Mouse (Mus musculus) spleen, adult 10 weeks (tissue): ENCODE data around the gene Cenpt. TPM values are rescaled to one million over a fixed set of nuclear protein-coding genes. Genes with fewer than 3 reads are reported as not detected.

Source experiments
- polyA plus RNA-seq: library from polyadenylated mRNA; stranded (reverse); fragments of 350-450 nt; fragmentation: Illumina TruSeq; extraction: RNeasy Lipid Tissue Mini Kit (QIAGEN cat#74804); gene quantifications from one replicate; pipeline ENCODE4 v1.2.3, GENCODE M21; 2015; ENCODE audit warnings: low replicate concordance; ENCODE audit not compliant: insufficient read depth

The Cenpt gene
- polyA plus RNA-seq = 12.7 TPM

DNA sequence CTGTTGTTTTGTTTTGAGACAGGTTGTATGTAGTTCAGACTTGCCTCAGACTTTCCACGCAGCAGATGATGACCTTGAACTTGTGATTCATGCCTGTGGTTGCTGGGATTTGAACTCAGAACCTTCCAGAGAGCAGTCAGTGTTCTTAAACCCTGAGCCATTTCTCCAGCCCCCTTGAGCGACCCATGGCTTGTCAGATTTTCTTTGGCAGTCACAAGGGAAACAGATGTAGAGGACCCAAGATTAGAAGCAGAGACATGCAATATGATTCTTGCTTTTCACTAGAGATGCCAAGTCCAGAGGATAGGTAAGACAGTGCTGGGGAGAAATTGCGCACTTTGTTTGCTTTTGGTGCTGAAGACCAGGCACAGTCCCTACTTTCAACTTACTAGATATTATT is at the start of gene Cenpt:
TSS of gene Cenpt (minus strand) at position 101 of the 400 bp plus-strand sequence.

DNA sequence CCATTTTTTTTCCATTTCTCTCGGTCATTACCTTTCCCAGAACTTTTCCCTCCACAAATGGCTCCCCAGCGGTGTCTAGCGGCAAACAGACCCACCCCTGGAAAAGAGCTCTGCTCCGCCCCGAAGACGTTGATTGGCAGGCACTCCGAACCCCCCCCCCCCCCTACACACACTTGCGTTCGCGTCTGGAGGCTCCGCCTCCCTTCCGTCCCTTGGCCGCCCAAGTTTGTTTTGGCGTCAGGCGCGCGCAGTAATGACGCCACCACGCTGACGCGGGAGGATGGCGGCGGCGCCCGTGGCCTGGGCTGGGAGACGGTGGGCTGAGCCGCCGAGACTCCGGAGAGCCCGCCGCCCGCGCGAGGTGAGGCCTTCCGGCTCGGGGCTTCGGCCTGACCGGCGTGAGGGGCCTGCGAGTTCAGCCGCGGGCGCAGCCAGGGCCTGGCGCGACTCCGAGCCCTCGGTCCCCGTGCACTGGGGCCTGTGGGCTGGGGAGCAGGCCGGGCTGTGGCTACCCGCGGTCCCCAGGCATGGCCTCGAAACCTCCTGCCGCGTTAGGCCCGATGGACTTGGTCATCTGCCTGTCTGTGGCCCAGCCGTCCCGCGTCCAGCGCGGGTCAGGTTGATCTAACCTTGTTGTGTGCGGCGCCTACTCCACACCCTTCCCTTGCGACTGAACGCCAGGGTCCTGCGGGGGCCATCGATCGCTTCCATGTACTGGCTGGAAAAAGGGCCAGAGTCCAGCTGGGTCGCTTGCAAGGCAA is 47.3 kb upstream of the Cenpt start, which contains the start of gene Pskh1:
TSS of gene Pskh1 (plus strand) at position 262 of the 761 bp plus-strand sequence.

DNA sequence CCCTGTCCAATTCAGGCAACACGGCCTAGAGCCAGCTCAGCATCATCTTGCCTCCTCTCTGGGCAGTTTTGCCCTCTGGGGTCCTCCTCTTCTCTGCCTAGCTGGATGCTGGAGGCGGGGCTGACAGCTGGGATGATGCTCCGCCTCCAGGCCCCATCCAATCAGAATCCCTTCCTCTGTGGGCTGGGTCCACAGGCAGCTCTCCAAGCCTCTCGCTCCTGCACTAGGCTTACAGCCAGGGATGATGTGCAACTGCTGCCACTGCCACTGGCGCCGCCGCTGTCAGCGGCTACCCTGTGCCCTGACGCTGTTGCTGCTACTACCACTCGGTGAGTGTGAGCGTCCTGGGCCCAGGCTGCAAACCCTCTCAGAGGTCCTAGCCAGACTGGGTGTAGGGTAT is 40.3 kb upstream of the Cenpt start, which contains the start of gene Nrn1l:
TSS of gene Nrn1l (plus strand) at position 229 of the 400 bp plus-strand sequence.

DNA sequence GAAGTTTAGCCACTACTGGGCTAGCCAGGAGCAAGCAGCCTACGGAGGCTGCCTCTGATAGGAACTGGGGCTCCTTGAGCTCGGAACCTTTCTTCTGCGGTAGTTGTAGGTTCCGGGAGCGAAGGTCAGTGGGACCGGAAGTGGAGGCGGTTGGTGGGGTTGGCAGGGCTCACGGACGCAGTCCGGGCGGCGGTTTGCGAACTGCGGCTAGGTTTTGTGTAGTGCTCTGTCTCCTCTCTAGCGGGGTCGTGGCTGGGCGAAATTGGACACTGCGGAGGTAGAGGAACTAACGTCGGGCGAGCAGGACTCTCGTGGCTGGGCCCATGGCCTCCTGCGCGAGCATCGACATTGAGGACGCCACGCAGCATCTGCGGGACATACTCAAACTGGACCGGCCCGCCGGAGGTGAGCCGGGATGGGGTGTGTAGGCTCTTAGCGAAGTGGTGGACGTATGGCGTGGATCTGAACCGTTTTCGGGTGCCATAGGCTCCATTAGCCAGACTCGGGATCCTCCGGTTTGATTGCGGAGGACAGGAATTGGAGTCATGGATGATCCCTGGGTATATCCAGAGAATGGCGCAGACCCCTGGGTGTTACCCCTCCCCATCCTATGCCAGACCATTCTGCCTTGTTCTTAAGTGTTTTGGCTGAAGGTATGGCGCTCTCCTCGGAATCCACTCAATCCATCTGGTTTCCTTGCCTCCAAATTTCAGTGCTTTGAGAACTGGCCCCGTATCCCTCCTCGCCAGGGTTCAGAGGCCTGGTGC is 27.9 kb upstream of the Cenpt start, which contains the start of gene Edc4:
TSS of gene Edc4 (plus strand) at position 128 of the 767 bp plus-strand sequence.

DNA sequence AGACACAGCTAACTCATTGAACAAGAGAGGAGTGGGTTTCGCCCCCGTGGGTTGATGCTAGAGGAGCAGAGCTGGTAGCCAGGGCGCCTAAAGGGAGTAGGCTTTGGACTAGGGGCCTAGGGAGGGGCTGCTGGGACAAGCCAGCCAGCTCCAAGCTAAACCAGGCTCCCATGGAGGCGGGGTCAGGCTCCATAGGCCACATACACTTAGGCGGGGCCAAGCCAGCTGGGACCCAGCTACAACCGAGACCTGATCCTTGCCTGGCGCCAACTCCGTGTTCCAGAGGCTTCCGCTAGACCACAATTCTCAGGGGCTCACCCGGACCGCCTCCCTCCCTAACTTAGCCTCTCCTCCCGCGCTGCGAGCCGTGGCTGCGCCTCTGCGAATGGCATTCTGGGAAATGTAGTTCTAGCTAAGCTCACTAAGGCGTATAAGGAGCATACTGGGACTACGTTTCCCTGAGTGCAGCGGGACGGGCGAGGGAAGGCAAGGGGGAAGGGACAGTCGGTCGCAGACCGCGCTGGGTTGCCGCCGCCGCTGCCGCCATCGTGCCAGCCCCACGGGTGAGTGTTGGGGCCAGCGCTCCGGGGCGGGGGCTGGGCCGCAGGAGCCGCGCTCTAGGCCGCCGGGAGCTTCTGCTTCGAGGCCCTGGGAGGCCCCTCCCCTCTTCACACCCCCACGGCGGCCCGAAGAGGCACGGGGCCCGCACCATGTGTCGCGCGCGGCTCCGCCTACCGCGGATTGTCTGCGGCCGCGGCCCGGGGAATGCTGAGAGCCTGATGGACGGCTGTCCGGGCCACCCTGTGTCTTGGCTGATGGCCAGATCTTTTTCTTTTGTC is 7.3 kb upstream of the Cenpt start, which contains the start of gene Nutf2:
TSS of gene Nutf2 (plus strand) at position 438 of the 839 bp plus-strand sequence.

DNA sequence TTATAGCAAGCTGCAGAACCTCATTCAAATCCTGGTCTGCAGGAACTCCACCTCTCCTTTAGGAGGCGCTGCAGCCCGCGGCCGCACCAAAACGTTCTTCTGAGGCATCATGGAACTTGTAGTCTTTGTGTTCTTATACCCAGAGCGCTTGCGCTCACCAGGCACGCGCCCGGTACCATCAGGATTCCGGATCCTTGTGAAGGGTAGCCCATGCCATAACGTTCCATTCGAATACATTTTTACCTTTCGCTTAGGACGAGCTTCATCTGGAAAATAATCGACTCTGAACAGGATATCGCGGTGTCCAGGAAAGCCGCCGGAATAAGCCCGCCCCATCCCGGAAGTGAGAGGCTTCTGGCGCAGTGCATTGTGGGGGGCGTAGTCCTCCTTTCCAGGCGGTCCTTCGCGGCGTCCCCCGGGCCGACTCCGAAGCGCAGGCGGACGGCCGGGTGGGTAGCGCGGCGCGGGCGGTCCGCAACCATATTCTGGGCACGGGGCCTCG is 1.7 kb upstream of the Cenpt start, which contains the start of gene Thap11:
TSS of gene Thap11 (plus strand) at position 418 of the 502 bp plus-strand sequence.

DNA sequence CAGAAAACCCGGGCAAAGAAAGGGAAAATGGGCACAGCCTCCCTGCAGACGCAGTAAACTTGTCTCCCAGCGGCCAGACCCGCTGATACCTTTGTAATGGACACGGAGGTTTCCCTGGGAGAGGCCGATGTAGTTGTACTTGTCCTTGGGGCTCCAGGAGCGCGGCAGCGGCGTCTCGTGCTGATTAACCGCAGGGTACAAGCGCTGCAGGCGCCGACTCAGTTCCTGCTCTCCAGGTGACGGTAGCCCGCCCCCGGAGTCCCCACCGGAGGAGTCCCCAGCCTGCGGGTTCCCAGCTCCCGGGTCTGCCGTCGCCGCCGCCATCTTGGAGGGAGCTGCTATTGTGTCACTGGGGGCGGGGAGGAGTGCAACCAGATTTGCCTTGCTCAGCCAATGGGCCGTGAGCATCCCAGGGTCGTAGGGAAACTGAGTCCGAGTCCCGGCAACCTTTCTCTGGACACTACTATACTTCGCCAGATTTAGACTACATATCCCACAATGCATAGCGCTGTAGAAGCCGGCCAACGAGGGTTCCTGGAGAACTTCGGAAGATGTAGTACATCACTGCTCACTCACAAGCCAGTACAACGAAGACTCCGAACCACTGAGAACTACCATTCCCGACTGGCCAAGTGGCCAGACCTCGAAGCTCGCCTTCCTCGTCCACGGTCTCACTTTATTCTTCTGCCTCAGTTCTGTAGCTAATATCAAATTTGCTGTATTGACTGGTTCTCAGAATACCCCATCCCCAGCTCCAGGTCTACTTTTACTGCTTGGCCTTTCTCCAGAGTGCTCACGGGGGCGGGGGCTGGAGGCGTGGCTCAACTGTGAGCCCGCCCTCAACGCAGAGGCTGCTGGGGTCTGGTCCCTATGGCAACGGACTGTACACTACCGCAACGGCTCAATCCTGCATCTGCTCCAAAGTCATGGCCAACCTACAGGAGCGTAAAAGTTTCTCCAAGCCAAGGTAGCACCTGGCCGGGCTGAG is 25.9 kb downstream of the Cenpt start, which contains the start of the genes Ranbp10 and Tsnaxip1:
TSS of gene Ranbp10 (minus strand) at position 490 of the 988 bp plus-strand sequence.
TSS of gene Tsnaxip1 (plus strand) at position 871 of the 988 bp plus-strand sequence.

Other genes with a start within 250 kb of the Cenpt start
- gene Ripor1, start 248.0 kb downstream of the Cenpt start, polyA plus RNA-seq = 11.9 TPM
- 156 TPM for gene Ctcf, start 216.7 kb downstream of the Cenpt start, polyA plus RNA-seq
- gene Agrp, start 215.9 kb downstream of the Cenpt start, polyA plus RNA-seq = not detected
- gene Carmil2, start 167.0 kb downstream of the Cenpt start, polyA plus RNA-seq = 27.3 TPM
- gene Acd, start 152.2 kb downstream of the Cenpt start, polyA plus RNA-seq = 26.9 TPM
- 2.4 TPM for gene Pard6a, start 152.1 kb downstream of the Cenpt start, polyA plus RNA-seq
- not detected for gene 4933405L10Rik, start 145.6 kb downstream of the Cenpt start, polyA plus RNA-seq
- 1.4 TPM for gene Enkd1, start 145.1 kb downstream of the Cenpt start, polyA plus RNA-seq
- gene Gfod2, start 94.6 kb downstream of the Cenpt start, polyA plus RNA-seq = 0.99 TPM
- 33.1 TPM for gene Ranbp10, start 25.9 kb downstream of the Cenpt start, polyA plus RNA-seq
- 0.18 TPM for gene Tsnaxip1, start 25.5 kb downstream of the Cenpt start, polyA plus RNA-seq
- 21.7 TPM for gene Thap11, start 1.9 kb upstream of the Cenpt start, polyA plus RNA-seq
- 79.0 TPM for gene Nutf2, start 7.3 kb upstream of the Cenpt start, polyA plus RNA-seq
- gene Edc4, start 27.6 kb upstream of the Cenpt start, polyA plus RNA-seq = 23.4 TPM
- gene Nrn1l, start 40.3 kb upstream of the Cenpt start, polyA plus RNA-seq = not detected
- gene Pskh1, start 47.2 kb upstream of the Cenpt start, polyA plus RNA-seq = 11.7 TPM
- 3.9 TPM for gene Ctrl, start 80.6 kb upstream of the Cenpt start, polyA plus RNA-seq
- gene Psmb10, start 85.2 kb upstream of the Cenpt start, polyA plus RNA-seq = 35.5 TPM
- gene Lcat, start 90.1 kb upstream of the Cenpt start, polyA plus RNA-seq = 1.4 TPM
- 10.7 TPM for gene Slc12a4, start 112.8 kb upstream of the Cenpt start, polyA plus RNA-seq
- 0.22 TPM for gene Dpep3, start 126.2 kb upstream of the Cenpt start, polyA plus RNA-seq
- gene Dus2, start 138.1 kb upstream of the Cenpt start, polyA plus RNA-seq = 16.9 TPM
- not detected for gene Dpep2nb, start 152.7 kb upstream of the Cenpt start, polyA plus RNA-seq
- gene Ddx28, start 158.6 kb upstream of the Cenpt start, polyA plus RNA-seq = 6.9 TPM
- gene Nfatc3, start 205.6 kb upstream of the Cenpt start, polyA plus RNA-seq = 110 TPM